Mouse (Mus musculus): ENCODE data around the gene Gxylt2. TPM values are rescaled to one million over a fixed set of nuclear protein-coding genes. Genes with fewer than 3 reads are reported as not detected.

Gene Gxylt2
- polyA plus RNA-seq, 1 experiment from 2014 or later: 1.4 TPM

GRCm38 (mm10) chr6:100824381-100824965, 119.9 kb downstream of the Gxylt2 start:
- Histone ChIP-seq H3K9me3 (replicated peaks; ENCODE audit: control insufficient read depth, low read length) (no peaks in the 10 kb centered on the region), H3K4me3 (replicated peaks; ENCODE audit: low read length) (no peak overlapping the region), H3K27me3 (ENCODE audit: control insufficient read depth, insufficient read depth, low read length) (no peaks in the 10 kb centered on the region), H3K4me1 (ENCODE audit: control insufficient read depth, insufficient read depth, low read length) (no peaks in the 10 kb centered on the region; the same call in 1 of the 2 replicates), H3K27ac (ENCODE audit: low read length) (no peak overlapping the region), H3K9ac (ENCODE audit: low read length) (no peak overlapping the region), H3K36me3 (ENCODE audit: control insufficient read depth, insufficient read depth, low read length) (no peaks in the 10 kb centered on the region), H3K4me2 (ENCODE audit: low read depth, low read length) (no peak overlapping the region)
- no peak for ATAC-seq (ENCODE audit: insufficient read depth, low FRiP score)
- WGBS: 60% methylated on average over 7 of the region's 7 CpGs

GRCm38 (mm10) chr6:100826046-100826445, 121.5 kb downstream of the Gxylt2 start:
- Histone ChIP-seq H3K27ac (ENCODE audit: low read length) (0 out of 2 replicates have a peak overlapping the region, but pooled peaks have one; percentile 15), H3K9ac (ENCODE audit: low read length) (no peak overlapping the region), H3K4me3 (replicated peaks; ENCODE audit: low read length) (no peak overlapping the region), H3K4me2 (ENCODE audit: low read depth, low read length) (no peak overlapping the region), H3K4me1 (ENCODE audit: control insufficient read depth, insufficient read depth, low read length) (no peaks in the 10 kb centered on the region; the same call in 1 of the 2 replicates), H3K27me3 (ENCODE audit: control insufficient read depth, insufficient read depth, low read length) (no peaks in the 10 kb centered on the region), H3K9me3 (replicated peaks; ENCODE audit: control insufficient read depth, low read length) (no peaks in the 10 kb centered on the region), H3K36me3 (ENCODE audit: control insufficient read depth, insufficient read depth, low read length) (no peaks in the 10 kb centered on the region)
- peak; percentile 63; the same call in 1 of the 2 replicates for ATAC-seq (ENCODE audit: insufficient read depth, low FRiP score)
- 54% methylated on average over 6 of the region's 6 CpGs for WGBS

- 90% methylated on average over 7 of the region's 7 CpGs for WGBS
These were observed 124.0 kb downstream of the Gxylt2 start for GRCm38 (mm10) chr6:100828565-100828964.

GRCm38 (mm10) chr6:100829770-100830169, 125.2 kb downstream of the Gxylt2 start:
- no peak overlapping the region for H3K27ac ChIP-seq (ENCODE audit: low read length)
- no peaks in the 10 kb centered on the region for H3K27me3 ChIP-seq (ENCODE audit: control insufficient read depth, insufficient read depth, low read length)
- H3K9me3 ChIP-seq (replicated peaks; ENCODE audit: control insufficient read depth, low read length): no peaks in the 10 kb centered on the region
- no peak for ATAC-seq (ENCODE audit: insufficient read depth, low FRiP score)
- no peak overlapping the region for H3K4me2 ChIP-seq (ENCODE audit: low read depth, low read length)
- no peak overlapping the region for H3K9ac ChIP-seq (ENCODE audit: low read length)
- no peaks in the 10 kb centered on the region for H3K36me3 ChIP-seq (ENCODE audit: control insufficient read depth, insufficient read depth, low read length)
- no peaks in the 10 kb centered on the region; the same call in 1 of the 2 replicates for H3K4me1 ChIP-seq (ENCODE audit: control insufficient read depth, insufficient read depth, low read length)
- 75% methylated on average over 5 of the region's 5 CpGs for WGBS
- no peak overlapping the region for H3K4me3 ChIP-seq (replicated peaks; ENCODE audit: low read length)

More at GRCm38 (mm10) chr6:100828565-100828964, 124.0 kb downstream of the Gxylt2 start:
- H3K9me3 ChIP-seq (replicated peaks; ENCODE audit: control insufficient read depth, low read length): no peaks in the 10 kb centered on the region
- no peaks in the 10 kb centered on the region for H3K36me3 ChIP-seq (ENCODE audit: control insufficient read depth, insufficient read depth, low read length)
- H3K4me3 ChIP-seq (replicated peaks; ENCODE audit: low read length): no peak overlapping the region
- no peak overlapping the region for H3K4me2 ChIP-seq (ENCODE audit: low read depth, low read length)
- no peaks in the 10 kb centered on the region; the same call in 1 of the 2 replicates for H3K4me1 ChIP-seq (ENCODE audit: control insufficient read depth, insufficient read depth, low read length)
- H3K9ac ChIP-seq (ENCODE audit: low read length): no peak overlapping the region
- ATAC-seq (ENCODE audit: insufficient read depth, low FRiP score): no peak
- H3K27ac ChIP-seq (ENCODE audit: low read length): no peak overlapping the region
- no peaks in the 10 kb centered on the region for H3K27me3 ChIP-seq (ENCODE audit: control insufficient read depth, insufficient read depth, low read length)

- H3K4me2 ChIP-seq (ENCODE audit: low read depth, low read length): no peak overlapping the region
- H3K4me3 ChIP-seq (replicated peaks; ENCODE audit: low read length): no peak overlapping the region
- H3K27ac ChIP-seq (ENCODE audit: low read length): no peak overlapping the region
- 77% methylated on average over 3 of the region's 3 CpGs for WGBS
- H3K27me3 ChIP-seq (ENCODE audit: control insufficient read depth, insufficient read depth, low read length): no peaks in the 10 kb centered on the region
- peaks cover 7% of the 10 kb centered on the region; the same call in 1 of the 2 replicates for H3K36me3 ChIP-seq (ENCODE audit: control insufficient read depth, insufficient read depth, low read length)
- H3K9me3 ChIP-seq (replicated peaks; ENCODE audit: control insufficient read depth, low read length): no peaks in the 10 kb centered on the region
- H3K4me1 ChIP-seq (ENCODE audit: control insufficient read depth, insufficient read depth, low read length): peaks cover 3% of the 10 kb centered on the region
- H3K9ac ChIP-seq (ENCODE audit: low read length): no peak overlapping the region
- no peak for ATAC-seq (ENCODE audit: insufficient read depth, low FRiP score)
These were observed 126.7 kb downstream of the Gxylt2 start for GRCm38 (mm10) chr6:100831188-100831587.

- WGBS: 91% methylated on average over 6 of the region's 6 CpGs
- ATAC-seq (ENCODE audit: insufficient read depth, low FRiP score): no peak
- no peak overlapping the region for H3K4me2 ChIP-seq (ENCODE audit: low read depth, low read length)
- H3K4me1 ChIP-seq (ENCODE audit: control insufficient read depth, insufficient read depth, low read length): peaks cover 6% of the 10 kb centered on the region; the same call in 1 of the 2 replicates
- H3K36me3 ChIP-seq (ENCODE audit: control insufficient read depth, insufficient read depth, low read length): peaks cover 12% of the 10 kb centered on the region
- no peak overlapping the region for H3K4me3 ChIP-seq (replicated peaks; ENCODE audit: low read length)
- no peak overlapping the region for H3K27ac ChIP-seq (ENCODE audit: low read length)
- H3K9ac ChIP-seq (ENCODE audit: low read length): no peak overlapping the region
- H3K9me3 ChIP-seq (replicated peaks; ENCODE audit: control insufficient read depth, low read length): no peaks in the 10 kb centered on the region
- no peaks in the 10 kb centered on the region for H3K27me3 ChIP-seq (ENCODE audit: control insufficient read depth, insufficient read depth, low read length)
These were observed 127.2 kb downstream of the Gxylt2 start for GRCm38 (mm10) chr6:100831751-100832150.

- H3K4me1 ChIP-seq (ENCODE audit: control insufficient read depth, insufficient read depth, low read length): peaks cover 11% of the 10 kb centered on the region; the same call in 1 of the 2 replicates
- peak; percentile 97 for ATAC-seq (ENCODE audit: insufficient read depth, low FRiP score)
- peak within 1 kb of the TSS; percentile 89 for H3K4me3 ChIP-seq (replicated peaks; ENCODE audit: low read length)
- H3K4me2 ChIP-seq (ENCODE audit: low read depth, low read length): peak within 1 kb of the TSS; percentile 62
- H3K9me3 ChIP-seq (replicated peaks; ENCODE audit: control insufficient read depth, low read length): no peaks in the 10 kb centered on the region
- no peaks in the 10 kb centered on the region for H3K27me3 ChIP-seq (ENCODE audit: control insufficient read depth, insufficient read depth, low read length)
- H3K36me3 ChIP-seq (ENCODE audit: control insufficient read depth, insufficient read depth, low read length): peaks cover 14% of the 10 kb centered on the region
- peak within 1 kb of the TSS; percentile 93 for H3K9ac ChIP-seq (ENCODE audit: low read length)
- peak within 1 kb of the TSS; percentile 84 for H3K27ac ChIP-seq (ENCODE audit: low read length)
- 0% methylated on average over 33 of the region's 50 CpGs for WGBS
These were observed 128.8 kb downstream of the Gxylt2 start, which contains the start of gene Ppp4r2 for GRCm38 (mm10) chr6:100833355-100833754. Gene Ppp4r2, plus strand, starts transcription at chr6:100833622.

GRCm38 (mm10) chr6:100833811-100834481, 129.4 kb downstream of the Gxylt2 start:
- H3K27me3 ChIP-seq (ENCODE audit: control insufficient read depth, insufficient read depth, low read length): no peaks in the 10 kb centered on the region
- peak overlapping the region; percentile 89 for H3K4me3 ChIP-seq (replicated peaks; ENCODE audit: low read length)
- peak overlapping the region; percentile 93 for H3K9ac ChIP-seq (ENCODE audit: low read length)
- peak; percentile 82 for ATAC-seq (ENCODE audit: insufficient read depth, low FRiP score)
- H3K4me2 ChIP-seq (ENCODE audit: low read depth, low read length): peak overlapping the region; percentile 62
- peaks cover 13% of the 10 kb centered on the region; the same call in 1 of the 2 replicates for H3K4me1 ChIP-seq (ENCODE audit: control insufficient read depth, insufficient read depth, low read length)
- peak overlapping the region; percentile 84 for H3K27ac ChIP-seq (ENCODE audit: low read length)
- under 1% methylated on average over 60 of the region's 72 CpGs for WGBS
- H3K36me3 ChIP-seq (ENCODE audit: control insufficient read depth, insufficient read depth, low read length): peaks cover 14% of the 10 kb centered on the region
- no peaks in the 10 kb centered on the region for H3K9me3 ChIP-seq (replicated peaks; ENCODE audit: control insufficient read depth, low read length)

All from stomach, embryonic 16.5 days (tissue).